Mouse (Mus musculus) heart, adult 11 months (tissue): Measurements from ENCODE around the gene Cd5.

ENCODE experiments used
- DNase-seq: peaks from one replicate; pipeline ENCODE4 v3.0.0; 2022

Gene Cd5

DNA sequence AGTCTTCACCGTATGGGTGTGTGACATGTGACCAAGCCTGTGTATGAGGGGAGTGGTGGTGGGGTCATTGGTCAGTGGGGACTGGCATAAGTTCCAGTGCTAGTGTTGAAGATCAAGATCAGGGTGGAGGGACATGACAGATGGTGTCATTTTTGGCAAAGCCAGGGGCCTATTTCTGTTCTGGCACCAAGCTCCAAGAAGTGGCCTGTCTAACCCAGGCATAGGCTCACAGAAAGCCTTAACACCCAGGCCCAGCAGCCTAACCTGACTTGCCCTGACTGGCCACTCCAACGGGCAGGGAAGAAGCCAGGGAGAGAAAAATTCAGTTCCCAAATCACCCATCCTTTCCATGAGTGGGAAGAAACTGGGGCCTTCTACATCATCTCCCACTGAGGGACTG, 18.7 kb upstream of the Cd5 start:
- DNase-seq = no peak

DNA sequence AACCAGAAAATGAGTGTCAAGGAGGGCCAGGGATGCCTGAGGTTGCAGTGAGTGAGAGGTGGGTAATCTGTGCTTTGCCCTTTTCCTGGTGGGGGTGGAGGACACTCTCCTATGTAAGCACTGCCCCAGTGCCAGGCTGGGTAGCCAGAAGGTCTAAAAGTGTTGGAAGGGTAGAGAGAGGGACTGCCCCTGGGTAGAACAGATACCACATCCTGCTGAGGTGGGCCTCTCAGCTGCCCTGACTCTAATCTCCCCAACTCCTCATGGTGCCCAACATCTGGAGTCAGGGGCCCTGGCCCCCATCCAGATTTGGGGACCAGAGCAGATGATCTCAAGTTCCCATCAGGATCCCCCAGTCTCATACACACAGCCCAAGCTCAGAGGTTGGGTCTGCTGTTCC, 18.3 kb upstream of the Cd5 start:
- DNase-seq = no peak

DNA sequence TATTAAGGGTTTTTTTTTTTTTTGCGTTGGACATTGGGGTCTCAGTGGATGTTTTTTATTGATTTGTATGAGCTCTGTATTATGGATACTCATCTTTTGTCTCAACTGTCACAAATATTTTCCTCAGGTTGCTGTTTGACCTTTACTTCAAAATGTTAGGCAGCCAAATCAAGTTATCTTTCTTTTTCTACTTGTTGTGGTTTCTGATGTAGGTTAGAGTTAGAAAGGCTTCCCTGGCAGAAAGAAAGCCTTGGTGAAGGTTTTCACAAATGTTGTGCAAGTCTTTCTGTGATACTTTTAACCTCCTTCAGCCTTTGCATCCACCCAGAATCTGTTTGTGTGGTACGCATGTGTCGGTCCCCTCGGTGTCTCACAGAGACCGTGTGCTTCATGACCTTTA, 13.8 kb upstream of the Cd5 start:
- DNase-seq = no peak

DNA sequence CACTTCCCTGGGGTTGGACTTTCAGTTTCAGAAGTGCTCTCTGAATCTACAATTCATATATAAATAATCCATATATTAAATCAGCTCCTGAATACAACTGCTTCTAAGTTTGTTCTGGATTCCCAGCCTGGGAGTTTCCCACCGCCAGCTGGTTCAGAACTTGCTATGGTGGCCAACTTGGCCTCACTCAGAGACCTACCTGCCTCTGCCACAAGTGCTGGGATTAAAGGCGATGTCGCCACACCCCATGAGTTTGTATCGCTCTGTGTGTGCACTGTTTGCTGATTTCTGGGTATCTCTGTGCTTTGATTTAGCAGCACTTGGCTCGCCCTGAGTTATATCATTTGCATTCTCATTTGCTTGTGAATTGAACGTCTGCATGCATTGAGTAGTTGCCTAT, 13.3 kb upstream of the Cd5 start:
- DNase-seq = no peak

DNA sequence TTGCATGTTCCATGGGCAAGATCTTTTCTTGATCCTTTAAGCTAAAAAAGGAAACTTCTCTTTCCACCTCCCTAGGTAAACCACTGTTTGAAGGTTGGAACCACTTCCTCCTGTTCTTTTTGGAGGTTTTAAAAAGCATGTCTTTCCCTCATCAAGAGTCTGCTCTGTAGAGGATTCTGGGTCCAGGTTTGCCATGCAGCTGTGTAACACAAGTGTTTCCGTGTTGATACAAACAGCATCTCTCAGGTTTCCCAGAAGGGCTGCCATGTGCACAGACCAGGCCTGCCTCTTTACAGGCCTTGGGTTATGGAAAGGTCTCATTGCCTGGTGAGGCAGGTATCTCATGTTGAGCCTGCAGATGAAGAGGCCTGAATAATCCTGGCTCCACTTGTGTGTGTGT, 12.8 kb upstream of the Cd5 start:
- DNase-seq = no peak

DNA sequence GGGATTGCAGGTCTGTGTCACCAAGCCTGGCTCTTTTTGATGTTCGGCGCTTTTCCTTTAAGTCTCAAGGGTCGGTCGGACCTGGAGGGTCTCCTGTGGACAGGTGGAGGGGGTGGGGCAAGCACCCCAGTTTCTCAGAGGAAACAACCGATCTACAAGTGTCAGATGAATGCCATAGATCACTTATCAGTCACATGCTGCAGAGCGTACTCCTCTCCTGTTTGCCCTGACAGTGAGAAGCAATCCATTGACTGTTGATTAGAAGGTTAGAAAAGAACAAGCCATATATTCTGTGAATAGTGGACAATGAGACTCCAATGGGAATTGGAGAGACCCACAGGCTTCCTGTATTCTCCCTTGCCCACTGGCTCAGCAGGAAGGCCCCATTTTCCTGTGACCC, 11.4 kb upstream of the Cd5 start:
- no peak for DNase-seq

DNA sequence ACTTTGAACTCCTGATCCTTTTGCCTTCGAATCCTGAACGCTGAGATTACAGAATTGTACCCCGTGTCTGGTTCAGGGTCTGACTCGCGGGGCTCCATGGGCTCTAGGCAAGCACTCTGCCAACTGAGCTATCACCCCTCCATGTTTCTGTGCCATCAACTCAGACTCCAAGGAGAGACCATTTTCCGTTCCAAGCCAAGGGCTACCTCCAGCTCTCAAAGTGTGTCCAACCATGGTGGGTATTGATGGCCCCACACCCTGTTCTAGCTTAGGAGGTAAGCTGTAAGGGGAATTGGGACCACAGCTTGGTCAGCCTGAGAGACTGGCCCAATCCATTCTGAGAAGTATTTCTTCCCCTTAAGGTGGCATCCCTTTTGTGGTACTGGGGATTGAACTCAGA, 10.5 kb upstream of the Cd5 start:
- DNase-seq = no peak

DNA sequence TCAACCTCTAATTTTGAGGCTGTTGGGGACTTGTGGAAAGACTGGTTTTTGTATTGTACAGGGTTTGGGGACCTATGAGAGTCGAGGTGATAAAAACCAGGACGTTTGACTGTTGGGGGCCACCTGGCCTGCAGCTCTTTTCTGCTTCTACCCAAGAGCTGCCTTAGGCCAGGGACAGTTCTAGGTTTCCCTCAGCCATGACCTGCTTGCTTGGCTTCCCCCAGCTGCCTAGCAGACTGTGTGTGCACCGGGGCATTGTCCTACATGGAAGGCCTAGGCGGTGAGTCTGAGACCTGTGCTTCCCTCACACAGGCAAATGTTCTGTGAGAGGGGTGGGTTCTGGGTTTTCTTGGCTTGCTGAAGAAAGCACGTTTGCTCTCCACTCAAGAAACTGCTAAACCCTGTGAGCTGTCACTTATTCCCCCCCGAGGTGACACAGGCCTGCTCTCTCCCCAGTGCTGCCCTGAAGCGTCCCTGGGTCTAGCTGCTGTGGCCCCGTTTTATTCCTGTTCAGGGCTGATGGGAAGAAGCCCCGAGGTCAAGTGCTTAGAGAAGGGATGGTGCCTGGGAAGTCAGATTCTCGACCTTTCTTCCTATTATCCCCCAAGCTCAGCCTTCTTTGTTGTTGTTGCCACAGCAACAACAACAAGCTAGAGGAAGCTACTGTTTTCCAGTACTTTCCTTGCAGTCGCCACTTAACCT, 9.8 kb upstream of the Cd5 start:
- no peak for DNase-seq

DNA sequence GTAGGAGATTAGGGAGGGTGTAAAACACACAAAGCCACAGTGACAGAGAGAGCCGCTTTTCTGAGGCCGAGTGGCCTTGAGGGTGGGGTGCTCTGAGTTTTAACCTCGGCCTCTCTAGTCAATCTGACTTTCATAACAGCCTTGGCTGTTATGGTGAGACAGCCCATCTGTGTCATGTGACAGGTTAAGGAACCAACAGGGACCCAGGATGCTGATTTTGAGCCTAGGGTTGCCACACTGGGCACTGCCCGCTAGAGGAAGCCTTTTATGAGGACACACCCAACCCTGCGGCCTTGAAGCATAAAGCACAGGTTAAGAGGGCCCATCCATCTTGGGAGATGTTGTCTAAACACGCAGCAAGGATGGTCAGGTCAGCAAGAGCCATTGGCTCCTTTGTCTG, 8.9 kb upstream of the Cd5 start:
- DNase-seq = peak; percentile 81

DNA sequence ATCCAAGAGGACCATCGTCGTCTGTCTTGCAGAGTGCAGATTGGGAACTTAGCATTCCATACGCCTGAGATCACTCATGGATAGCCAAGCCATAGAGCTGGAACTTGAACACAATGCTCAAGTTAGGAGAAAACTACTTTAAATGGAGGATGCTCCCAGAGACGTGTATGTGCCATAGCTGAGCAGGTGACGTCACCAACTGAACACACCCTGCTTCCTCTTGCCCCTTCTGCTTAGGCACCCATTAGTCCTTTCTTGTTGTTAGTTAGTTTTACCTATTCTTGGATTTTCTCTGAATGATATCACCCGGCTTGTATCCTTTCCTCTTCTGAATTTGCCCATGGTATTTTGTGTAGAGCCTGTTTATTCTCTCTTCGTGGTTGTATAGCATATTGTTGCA, 8.4 kb upstream of the Cd5 start:
- DNase-seq = no peak

DNA sequence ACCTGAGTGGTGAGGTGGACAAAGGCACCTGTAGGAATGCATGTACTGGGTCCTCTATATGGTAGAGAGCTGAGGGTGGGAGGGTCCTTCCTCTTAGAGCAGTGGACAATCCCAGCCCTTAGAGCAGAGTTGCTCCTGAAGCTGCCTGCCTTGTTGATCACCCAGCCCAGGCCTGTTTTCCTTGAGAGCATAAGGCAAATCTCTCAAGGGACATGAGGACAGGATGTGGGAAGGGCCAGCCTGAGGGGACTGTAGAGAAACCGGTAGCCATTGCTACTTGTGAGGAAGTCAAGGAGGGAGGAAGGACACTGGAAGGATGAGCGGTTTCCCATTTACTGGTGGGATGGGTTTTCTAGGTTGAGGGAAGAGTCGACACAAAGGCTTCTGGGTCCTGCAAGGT, 3.8 kb upstream of the Cd5 start:
- DNase-seq = peak; percentile 94

DNA sequence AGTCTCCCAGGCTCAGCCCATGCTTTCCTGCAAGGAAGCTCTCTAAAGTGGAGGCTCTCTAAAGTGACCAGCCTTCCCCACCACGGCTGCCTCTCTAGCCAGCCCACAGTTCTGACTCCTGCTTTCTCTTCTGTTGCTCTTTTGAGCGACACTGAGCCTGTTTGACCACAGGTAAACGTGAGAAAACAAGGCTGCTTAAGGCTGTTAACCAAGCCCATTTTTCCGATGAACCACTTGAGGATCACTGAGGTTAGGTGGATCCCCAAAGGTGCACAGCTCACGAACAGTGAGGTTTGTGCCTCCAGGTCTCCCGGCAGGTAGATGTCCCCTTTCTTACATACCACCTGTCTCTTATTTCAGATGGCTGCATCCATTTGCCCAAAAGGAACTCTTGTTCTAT, 3.3 kb upstream of the Cd5 start:
- DNase-seq = no peak

DNA sequence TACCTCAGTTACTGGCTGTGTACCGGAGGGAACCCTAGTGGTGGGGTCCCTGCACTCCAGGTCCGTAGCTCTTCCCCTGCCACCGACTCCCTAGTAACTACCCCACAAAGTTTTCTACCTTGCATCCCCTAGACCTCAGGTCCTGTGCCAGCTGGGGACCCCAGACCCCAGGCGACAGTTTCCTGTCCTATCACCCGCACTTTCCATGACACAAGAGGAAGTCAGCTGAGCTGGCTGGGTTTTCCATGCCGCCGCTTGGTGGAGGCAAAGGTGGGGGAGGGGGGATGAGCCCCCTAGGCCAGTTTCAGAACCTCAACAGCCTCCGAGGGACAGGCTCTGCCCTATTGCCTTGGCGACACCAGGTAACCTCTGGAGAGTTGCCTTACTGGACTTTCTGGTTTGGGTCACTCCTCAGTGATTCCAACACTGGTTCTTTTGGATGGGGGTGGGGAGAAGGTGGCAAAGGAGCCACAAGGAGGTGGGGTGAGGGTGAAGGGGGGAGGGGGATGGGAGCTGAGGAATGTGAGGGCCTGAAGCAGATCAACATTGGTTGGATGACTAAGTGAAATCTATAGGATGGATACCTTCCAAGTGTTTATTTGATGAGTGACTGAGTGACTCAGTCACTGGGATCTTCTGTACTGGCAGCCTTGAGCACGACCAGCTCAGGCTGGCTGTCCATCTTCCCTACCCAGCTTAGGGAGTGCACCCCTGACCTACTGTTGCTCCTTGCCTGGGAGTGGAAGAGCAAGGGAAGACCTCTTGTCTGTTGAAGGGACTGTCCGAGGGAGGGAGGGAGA, 2.0 kb upstream of the Cd5 start:
- DNase-seq = no peak

DNA sequence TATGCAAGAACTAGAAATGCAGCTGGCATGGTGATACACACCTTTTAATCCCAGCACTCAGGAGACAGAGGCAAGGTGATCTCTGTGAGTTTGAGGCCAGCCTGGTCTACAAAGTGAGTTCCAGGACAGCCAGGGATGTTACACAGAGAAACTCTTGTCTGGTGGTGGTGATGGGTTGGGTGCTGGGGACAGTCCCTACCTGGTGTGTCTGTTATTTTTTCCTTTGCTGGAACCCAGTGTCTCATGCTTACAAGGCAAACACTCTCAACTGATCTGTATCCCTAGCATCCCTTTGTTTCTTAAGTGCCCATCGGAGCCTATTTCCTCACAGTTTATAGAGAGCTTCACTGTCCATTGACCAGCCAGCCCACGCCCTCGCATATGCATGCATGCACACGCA, 1.1 kb upstream of the Cd5 start:
- DNase-seq = no peak

DNA sequence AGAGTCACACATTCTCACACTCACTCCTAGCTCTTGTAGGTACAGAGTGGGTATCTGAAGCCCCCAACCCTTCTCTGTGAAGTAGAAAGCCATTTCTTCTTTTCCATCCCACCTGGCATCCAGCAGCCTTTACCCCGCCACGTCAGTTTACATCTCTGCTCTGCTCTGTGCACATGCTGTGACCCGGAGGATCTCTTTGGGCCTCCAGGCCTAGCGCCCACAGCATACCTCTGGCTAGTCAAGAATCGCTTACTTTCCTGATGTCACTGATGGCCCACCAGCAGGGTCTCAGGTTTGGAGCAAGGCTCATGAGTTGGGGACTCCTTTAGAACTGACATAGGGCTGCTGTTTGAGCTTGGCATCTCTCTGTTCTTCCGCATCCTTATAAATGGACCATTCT, 764 bp downstream of the Cd5 start:
- no peak for DNase-seq

DNA sequence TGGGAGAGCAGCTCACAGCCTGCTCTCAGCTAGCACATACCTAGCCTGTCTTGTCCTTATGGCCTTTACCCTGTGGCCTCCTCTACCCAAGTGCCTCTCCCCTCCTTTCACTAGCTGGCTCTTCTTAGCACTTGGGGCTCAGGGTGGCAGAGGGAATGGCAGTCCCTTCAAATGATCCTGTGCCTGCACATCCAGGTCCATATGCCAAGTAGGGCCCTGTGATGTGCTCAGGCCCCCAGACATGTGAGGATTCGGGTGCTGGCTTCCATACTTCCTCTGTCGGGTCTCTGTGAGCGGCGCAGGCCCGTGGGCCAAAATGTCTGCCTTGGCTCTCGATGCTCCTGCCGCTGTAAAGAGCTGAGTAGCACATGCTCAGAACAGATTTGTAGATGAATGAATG, 2.9 kb downstream of the Cd5 start:
- DNase-seq = no peak

DNA sequence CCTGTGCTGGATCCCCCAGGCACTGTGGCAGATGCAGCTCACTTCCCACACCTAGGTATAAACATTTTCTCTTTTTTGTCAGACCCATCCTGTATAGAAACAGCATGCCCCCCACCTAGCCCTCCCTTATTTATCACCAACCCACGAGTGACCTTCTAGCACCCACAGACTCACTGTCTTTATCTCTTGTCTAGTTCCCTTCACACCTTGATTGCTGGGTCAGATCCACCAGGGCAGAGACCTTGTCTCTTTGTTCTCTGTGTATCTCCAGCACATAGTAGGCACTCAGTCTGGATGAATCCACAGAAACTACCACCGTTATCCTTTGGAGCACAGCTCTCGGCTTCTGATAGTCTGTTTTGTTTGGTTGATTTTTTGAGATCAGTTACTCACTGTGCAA, 3.7 kb downstream of the Cd5 start:
- DNase-seq = no peak

DNA sequence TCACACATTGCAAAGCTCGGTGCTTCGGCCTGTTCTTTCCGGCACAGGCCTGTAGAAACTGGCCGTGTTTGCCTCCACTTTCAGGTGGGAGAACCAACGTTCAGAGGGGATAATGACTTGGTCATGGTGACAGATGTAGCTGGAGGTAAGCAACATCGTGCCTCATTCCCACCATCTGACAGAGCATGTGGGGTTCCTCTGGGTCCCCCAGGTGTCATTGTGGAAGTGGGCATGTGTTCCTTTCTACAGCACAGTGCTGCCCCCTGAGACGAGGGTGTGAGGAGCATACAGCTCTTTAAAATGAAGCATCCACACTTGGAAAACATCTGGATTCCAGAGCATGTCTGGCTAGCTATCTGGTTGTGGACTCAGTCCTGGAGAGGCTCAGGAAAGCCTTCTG, 4.2 kb downstream of the Cd5 start:
- DNase-seq = no peak

DNA sequence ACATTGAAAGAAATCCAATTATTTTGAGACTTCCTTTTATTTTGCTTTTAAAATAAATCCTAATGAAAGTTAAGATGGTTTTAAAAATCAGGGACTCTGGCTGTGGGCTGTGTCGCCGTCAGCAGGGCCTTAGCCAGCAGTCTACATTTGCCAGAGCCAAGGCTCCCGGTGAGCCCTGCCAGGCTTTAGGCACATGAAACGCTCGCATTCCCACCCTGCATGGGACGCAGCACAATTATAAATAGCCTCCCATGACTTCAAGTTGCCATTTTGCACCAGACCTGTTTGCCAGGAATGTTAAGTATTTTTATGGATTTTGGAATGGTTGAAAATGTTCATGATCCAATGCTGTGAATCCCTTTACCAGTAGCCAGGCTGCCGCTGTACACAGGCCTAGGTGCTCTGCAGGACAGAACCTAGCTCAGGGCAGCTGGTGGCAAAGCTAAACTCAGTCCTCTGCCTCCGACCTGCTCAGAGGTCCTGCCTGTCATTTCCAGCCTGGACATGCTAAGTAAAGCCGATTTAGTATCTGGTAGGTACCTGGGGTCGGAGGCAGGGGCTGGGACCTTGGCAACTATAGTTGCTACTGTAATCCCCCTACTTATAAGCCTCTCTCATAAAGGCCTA, 5.2 kb downstream of the Cd5 start:
- DNase-seq = peak; percentile 93

DNA sequence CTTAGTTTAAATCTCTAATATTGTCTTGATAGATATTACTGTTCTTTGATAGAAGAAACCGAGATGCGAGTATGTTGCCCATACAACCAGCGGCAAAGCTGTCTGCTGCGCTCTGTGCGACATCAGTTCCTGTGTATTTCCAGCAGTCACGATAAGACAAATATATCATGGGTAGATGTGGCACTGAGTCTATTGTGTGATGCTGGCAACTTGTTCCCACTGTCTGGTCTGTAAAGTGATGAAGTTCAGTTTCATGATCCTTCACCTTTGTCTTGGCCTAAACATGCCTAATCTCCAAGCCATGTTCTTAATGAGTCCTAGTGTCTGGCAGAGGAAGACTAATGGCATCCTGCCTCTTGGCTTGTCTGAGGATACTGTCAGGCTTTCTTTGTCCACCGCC, 6.1 kb downstream of the Cd5 start:
- no peak for DNase-seq

DNA sequence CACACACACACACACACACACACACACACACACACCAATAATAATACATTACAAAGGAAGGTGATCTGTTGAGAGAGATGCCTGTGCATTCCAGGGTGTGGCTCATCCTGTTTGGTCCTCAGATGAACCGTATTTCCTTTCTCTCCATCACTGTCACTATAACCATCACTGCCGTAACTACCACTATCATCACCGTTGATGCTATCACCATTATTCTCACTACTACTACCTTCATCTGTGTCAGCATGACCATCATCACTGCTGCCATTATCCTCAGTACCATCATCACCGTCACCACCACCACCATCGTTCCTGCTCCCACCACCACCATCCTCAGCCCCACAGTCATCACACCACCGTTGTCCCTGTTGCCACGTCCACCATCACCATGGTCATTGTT, 6.8 kb downstream of the Cd5 start:
- DNase-seq = no peak

DNA sequence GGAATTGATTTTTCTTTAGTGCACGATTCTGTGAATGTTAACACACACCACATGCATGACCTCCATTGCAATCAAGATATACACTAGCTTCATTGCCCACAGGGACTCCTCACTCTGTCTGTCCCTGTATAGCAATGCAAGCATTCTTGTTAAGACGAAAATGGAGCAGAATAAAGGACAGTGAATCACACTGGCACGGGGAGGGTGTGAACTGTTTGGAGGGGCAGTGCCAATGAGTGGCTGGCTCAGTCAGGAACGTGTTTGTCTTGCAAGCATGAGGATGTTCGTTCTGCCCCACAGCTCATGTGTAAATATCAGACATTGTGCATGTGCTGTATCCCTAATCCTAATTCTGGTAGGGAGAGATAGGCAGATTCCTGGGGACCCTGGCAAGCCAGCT, 8.3 kb downstream of the Cd5 start:
- DNase-seq = no peak

DNA sequence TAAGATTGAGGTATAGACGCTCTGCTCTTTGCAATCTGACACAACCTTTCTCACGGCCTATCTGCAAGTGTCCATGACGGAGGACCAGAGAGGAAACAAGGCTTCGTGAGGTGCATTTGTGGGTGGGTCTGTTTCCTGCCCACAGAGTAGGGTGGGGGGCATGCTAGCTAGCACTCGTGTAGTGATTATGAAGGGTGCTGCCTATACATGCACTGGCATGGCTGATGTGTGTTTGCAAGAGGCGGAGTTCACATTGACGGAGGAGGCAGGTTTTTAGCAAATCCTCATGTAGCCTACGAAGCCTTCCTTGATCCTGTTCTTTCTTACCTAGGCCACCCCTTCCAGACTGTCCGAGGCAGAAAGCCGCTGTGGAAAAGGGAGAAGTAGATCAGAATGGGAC, 8.9 kb downstream of the Cd5 start:
- DNase-seq = no peak

DNA sequence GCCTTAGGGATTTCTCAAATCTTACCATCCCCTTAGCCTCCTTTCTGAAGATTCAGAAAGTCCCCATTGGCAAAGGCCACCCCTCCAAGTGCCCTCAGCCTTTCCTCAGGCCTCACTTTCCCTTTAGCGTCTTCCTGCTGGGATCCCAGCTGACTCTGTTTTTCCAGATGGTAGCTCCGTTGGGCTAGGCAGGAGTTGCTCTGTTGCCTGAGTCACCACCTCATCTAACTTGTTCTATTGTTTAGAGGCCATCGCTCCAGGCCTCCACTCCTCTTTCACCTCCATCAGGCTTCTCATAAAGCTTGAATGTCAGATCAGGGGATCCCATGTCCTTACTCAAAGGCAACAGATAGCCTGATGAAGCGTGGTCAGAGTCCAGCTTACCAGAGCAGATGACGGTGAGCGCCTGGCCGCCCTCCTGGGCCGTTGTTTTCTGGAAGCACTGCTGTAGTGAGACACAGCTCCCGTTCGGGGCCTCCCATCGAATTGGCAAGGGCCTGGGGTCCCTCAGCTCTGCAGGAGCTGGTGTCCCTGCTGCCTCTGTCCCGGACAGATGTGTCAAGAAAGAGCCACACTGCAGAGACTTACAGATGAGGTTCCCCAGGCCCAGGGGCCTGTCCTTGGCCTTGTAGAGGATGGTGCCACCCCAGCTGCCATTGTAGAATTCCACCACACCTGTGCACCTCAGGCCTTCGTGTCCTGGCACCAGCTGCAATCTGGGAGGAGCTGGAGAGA, 14.0 kb downstream of the Cd5 start:
- DNase-seq = no peak
